27 mouse cellular contexts compared by ENCODE assay signal in genomic region chr10:121529261-121529660, GRCm38 (mm10). TPM values are rescaled to one million over a fixed set of nuclear protein-coding genes. Genes with fewer than 3 reads are reported as not detected.
DNase-seq lines count a peak whose midpoint lies in the region; ATAC-seq and TF ChIP-seq lines count a peak whose summit lies in the region.
"Had no signal": no experiment of that assay in that cellular context is flagged by ENCODE, and none has a peak within 500 bp of the region (broad histone marks: within the 10 kb centered on the region; RNA-seq: fewer than 3 reads in every experiment).

No protein-coding gene starts in this region.

- no peaks in the 10 kb centered on the region for H3K36me3 ChIP-seq in forebrain, postnatal 0 days (ENCODE audit: insufficient read depth)
- no peaks in the 10 kb centered on the region for H3K36me3 ChIP-seq in forebrain, embryonic 14.5 days (ENCODE audit: control insufficient read depth, insufficient read depth, low read length)
- no peaks in the 10 kb centered on the region for H3K36me3 ChIP-seq in midbrain, embryonic 11.5 days (ENCODE audit: control insufficient read depth, insufficient read depth, low read length)
- no peaks in the 10 kb centered on the region for H3K36me3 ChIP-seq in midbrain, embryonic 10.5 days
- H3K36me3 ChIP-seq in small intestine, adult 2 months (ENCODE audit: control insufficient read depth, insufficient read depth, low read length) = no peaks in the 10 kb centered on the region
- no peaks in the 10 kb centered on the region for H3K36me3 ChIP-seq in hindbrain, embryonic 13.5 days
- H3K36me3 ChIP-seq: heart, embryonic 12.5 days; hindbrain, embryonic 15.5 days; limb, embryonic 10.5 days; limb, embryonic 15.5 days; midbrain, embryonic 12.5 days; stomach, embryonic 15.5 days had no signal

- no peaks in the 10 kb centered on the region for H3K27me3 ChIP-seq in forebrain, postnatal 0 days (ENCODE audit: insufficient read depth, low read length)
- no peaks in the 10 kb centered on the region for H3K27me3 ChIP-seq in forebrain, embryonic 14.5 days (replicated peaks; ENCODE audit: control insufficient read depth, insufficient read depth, low read length)
- H3K27me3 ChIP-seq in midbrain, embryonic 11.5 days (ENCODE audit: control insufficient read depth, insufficient read depth, low read length) = no peaks in the 10 kb centered on the region
- H3K27me3 ChIP-seq in midbrain, embryonic 10.5 days (ENCODE audit: low read depth, poor library complexity, severe bottlenecking) = peaks cover 7% of the 10 kb centered on the region; the same call in 1 of the 2 replicates
- peaks cover 5% of the 10 kb centered on the region; the same call in 1 of the 2 replicates for H3K27me3 ChIP-seq in small intestine, adult 2 months (ENCODE audit: control insufficient read depth, insufficient read depth, low read length)
- H3K27me3 ChIP-seq in hindbrain, embryonic 13.5 days = no peaks in the 10 kb centered on the region
- H3K27me3 ChIP-seq: forebrain, embryonic 13.5 days; hindbrain, embryonic 15.5 days; limb, embryonic 15.5 days; stomach, embryonic 15.5 days had no signal

- TF ChIP-seq CTCF in forebrain, postnatal 0 days (IDR thresholded peaks at IDR 0.05; ENCODE audit: low read depth) = 0 out of 2 replicates have a peak, but pooled peaks have one; percentile 28
- TF ChIP-seq CTCF in left cerebral cortex, adult 2 months (IDR thresholded peaks at IDR 0.05) = peak; percentile 14
- peak; percentile 35; the same call in 1 of the 2 replicates for TF ChIP-seq CTCF in small intestine, adult 2 months (IDR thresholded peaks at IDR 0.05; ENCODE audit: extremely low read depth, insufficient read length, insufficient replicate concordance, low read depth, low read length)

- no peak overlapping the region for H3K27ac ChIP-seq in forebrain, postnatal 0 days (ENCODE audit: low read depth, low read length)
- H3K27ac ChIP-seq in forebrain, embryonic 14.5 days (ENCODE audit: low read depth, low read length) = no peak overlapping the region
- H3K27ac ChIP-seq in left cerebral cortex, adult 2 months = no peak overlapping the region
- no peak overlapping the region for H3K27ac ChIP-seq in midbrain, embryonic 11.5 days (ENCODE audit: low read depth, low read length)
- no peak overlapping the region for H3K27ac ChIP-seq in midbrain, embryonic 10.5 days (replicated peaks)
- H3K27ac ChIP-seq in small intestine, adult 2 months (ENCODE audit: insufficient read depth, low read depth, low read length) = no peak overlapping the region
- H3K27ac ChIP-seq in hindbrain, embryonic 13.5 days = no peak overlapping the region
- H3K27ac ChIP-seq: forebrain, embryonic 13.5 days; hindbrain, embryonic 15.5 days; limb, embryonic 10.5 days; limb, embryonic 15.5 days; midbrain, embryonic 12.5 days; stomach, embryonic 15.5 days had no signal

- WGBS in forebrain, postnatal 0 days = 100% methylated on average over 1 of the region's 1 CpGs
- WGBS in forebrain, embryonic 14.5 days = 90% methylated on average over 1 of the region's 1 CpGs
- WGBS in midbrain, embryonic 11.5 days = 97% methylated on average over 1 of the region's 1 CpGs
- WGBS in midbrain, embryonic 10.5 days = 96% methylated on average over 1 of the region's 1 CpGs
- 98% methylated on average over 1 of the region's 1 CpGs for WGBS in small intestine, adult 2 months
- 98% methylated on average over 1 of the region's 1 CpGs for WGBS in hindbrain, embryonic 13.5 days

- no peak for ATAC-seq in forebrain, postnatal 0 days
- ATAC-seq in forebrain, embryonic 14.5 days = no peak
- ATAC-seq in midbrain, embryonic 11.5 days (ENCODE audit: low FRiP score) = no peak
- ATAC-seq in hindbrain, embryonic 13.5 days (ENCODE audit: low FRiP score) = no peak
- ATAC-seq: activated CD4-positive, CD25-positive, alpha-beta regulatory T cell, adult 4 months; forebrain, embryonic 13.5 days; inflammation-experienced regulatory T-cells, adult 6 months had no signal

- intact Hi-C loops in left cerebral cortex, adult 2 months (cut with DNase I) = no loop called here
- intact Hi-C loops in left cerebral cortex, postnatal 36 days (cut with DNase I) = no loop called here

- H3K4me3 ChIP-seq in forebrain, postnatal 0 days (ENCODE audit: low read depth, low read length) = no peak overlapping the region
- no peak overlapping the region for H3K4me3 ChIP-seq in forebrain, embryonic 14.5 days (ENCODE audit: low read depth, low read length)
- no peak overlapping the region for H3K4me3 ChIP-seq in left cerebral cortex, adult 2 months
- no peak overlapping the region for H3K4me3 ChIP-seq in midbrain, embryonic 11.5 days (ENCODE audit: low read depth, low read length)
- H3K4me3 ChIP-seq in midbrain, embryonic 10.5 days = no peak overlapping the region
- no peak overlapping the region for H3K4me3 ChIP-seq in small intestine, adult 2 months (ENCODE audit: low read depth, low read length)
- no peak overlapping the region for H3K4me3 ChIP-seq in hindbrain, embryonic 13.5 days
- H3K4me3 ChIP-seq: forebrain, embryonic 13.5 days; heart, embryonic 12.5 days; hindbrain, embryonic 15.5 days; limb, embryonic 10.5 days; limb, embryonic 15.5 days; midbrain, embryonic 12.5 days; stomach, embryonic 15.5 days had no signal

- H3K9me3 ChIP-seq in forebrain, postnatal 0 days (ENCODE audit: low read length) = no peaks in the 10 kb centered on the region
- no peaks in the 10 kb centered on the region for H3K9me3 ChIP-seq in forebrain, embryonic 14.5 days (replicated peaks; ENCODE audit: control insufficient read depth, low read length)
- H3K9me3 ChIP-seq in midbrain, embryonic 11.5 days (ENCODE audit: control insufficient read depth, low read length) = no peaks in the 10 kb centered on the region; the same call in 1 of the 2 replicates
- H3K9me3 ChIP-seq in midbrain, embryonic 10.5 days (replicated peaks) = no peaks in the 10 kb centered on the region
- H3K9me3 ChIP-seq in hindbrain, embryonic 13.5 days = 0 out of 2 replicates have a peak, but pooled peaks cover 5% of the 10 kb centered on the region
- H3K9me3 ChIP-seq: hindbrain, embryonic 15.5 days; limb, embryonic 10.5 days; limb, embryonic 15.5 days; midbrain, embryonic 12.5 days; stomach, embryonic 15.5 days had no signal

- H3K4me2 ChIP-seq in forebrain, postnatal 0 days (ENCODE audit: low read depth) = no peak overlapping the region
- H3K4me2 ChIP-seq in forebrain, embryonic 14.5 days (ENCODE audit: low read length) = no peak overlapping the region
- H3K4me2 ChIP-seq in midbrain, embryonic 11.5 days = no peak overlapping the region
- no peak overlapping the region for H3K4me2 ChIP-seq in hindbrain, embryonic 13.5 days
- H3K4me2 ChIP-seq: forebrain, embryonic 13.5 days; heart, embryonic 12.5 days; hindbrain, embryonic 15.5 days; limb, embryonic 15.5 days; midbrain, embryonic 12.5 days; stomach, embryonic 15.5 days had no signal

- H3K9ac ChIP-seq in forebrain, postnatal 0 days = no peak overlapping the region
- no peak overlapping the region for H3K9ac ChIP-seq in forebrain, embryonic 14.5 days (ENCODE audit: low read length)
- H3K9ac ChIP-seq in midbrain, embryonic 11.5 days (ENCODE audit: low read length) = no peak overlapping the region
- H3K9ac ChIP-seq in hindbrain, embryonic 13.5 days = no peak overlapping the region
- H3K9ac ChIP-seq: forebrain, embryonic 13.5 days; heart, embryonic 12.5 days; hindbrain, embryonic 15.5 days; limb, embryonic 15.5 days; midbrain, embryonic 12.5 days; stomach, embryonic 15.5 days had no signal

- TF ChIP-seq POLR2A in small intestine, adult 2 months (IDR thresholded peaks at IDR 0.05; ENCODE audit: low read depth, low read length) = no peak

- H3K4me1 ChIP-seq in forebrain, postnatal 0 days (ENCODE audit: insufficient read depth) = no peaks in the 10 kb centered on the region; the same call in 1 of the 2 replicates
- H3K4me1 ChIP-seq in forebrain, embryonic 14.5 days (ENCODE audit: control insufficient read depth, insufficient read depth, low read length) = no peaks in the 10 kb centered on the region
- 0 out of 2 replicates have a peak, but pooled peaks cover 2% of the 10 kb centered on the region for H3K4me1 ChIP-seq in midbrain, embryonic 11.5 days (ENCODE audit: control insufficient read depth, insufficient read depth, low read length)
- peaks cover 20% of the 10 kb centered on the region for H3K4me1 ChIP-seq in midbrain, embryonic 10.5 days
- H3K4me1 ChIP-seq in small intestine, adult 2 months (ENCODE audit: control insufficient read depth, insufficient read depth, insufficient read length, low read length) = peaks cover 5% of the 10 kb centered on the region
- H3K4me1 ChIP-seq in hindbrain, embryonic 13.5 days (replicated peaks) = peaks cover 6% of the 10 kb centered on the region; the same call in 1 of the 2 replicates
- H3K4me1 ChIP-seq: heart, embryonic 12.5 days; stomach, embryonic 15.5 days had no signal

- DNase-seq in forebrain, postnatal 0 days = no peak
- no peak for DNase-seq in forebrain, embryonic 14.5 days (ENCODE audit: low spot score)
- no peak for DNase-seq in left cerebral cortex, adult 2 months (ENCODE audit: extremely low spot score in 1 of 2, low spot score in 2 of 2)
- DNase-seq in left cerebral cortex, postnatal 36 days (ENCODE audit: low spot score in 2 of 2) = no peak
- peak; percentile 53 for DNase-seq in midbrain, embryonic 11.5 days (ENCODE audit: low spot score, missing footprints)
- no peak for DNase-seq in midbrain, embryonic 10.5 days (ENCODE audit: low spot score)
- DNase-seq: adrenal gland, adult 2 months; cerebellum, adult 8-10 months; cerebellum, postnatal 25 days; gastrocnemius, postnatal 36 days; heart, adult 18-20 months; kidney, adult 8-10 months; kidney, postnatal 10 days; lung, postnatal 14 days; right cerebral cortex, postnatal 14 days; thymus, postnatal 14 days had no signal

RNA-seq across cellular contexts. Expression of gene Rassf3, which starts 53.1 kb away (rescaled TPM):
- 5.0 and 5.9 TPM in 2 replicates for total RNA-seq in forebrain, postnatal 0 days (2014; rRNA removed)
- 3.2 and 3.5 TPM in 2 replicates for polyA plus RNA-seq in forebrain, postnatal 0 days (2015; fragmentation: Nextera tagmentation; extraction: Ambion mirVana)
- 4.4 and 4.7 TPM in 2 replicates for polyA plus RNA-seq in forebrain, embryonic 14.5 days (2014; fragmentation: Nextera tagmentation; extraction: Ambion mirVana)
- 10 to 100 TPM; 39.4 to 40.1 TPM for total RNA-seq in left cerebral cortex, adult 2 months (2021)
- total RNA-seq in left cerebral cortex, postnatal 36 days (2021) = 10 to 100 TPM; 30.8 to 47.3 TPM
- polyA plus RNA-seq in midbrain, embryonic 11.5 days (2014; fragmentation: Nextera tagmentation; extraction: Ambion mirVana) = 5.9 and 6.0 TPM in 2 replicates
- 7.2 and 7.8 TPM in 2 replicates for polyA plus RNA-seq in midbrain, embryonic 10.5 days (2016; fragmentation: Nextera tagmentation; extraction: Ambion mirVana)
- 16.5 and 25.8 TPM in 2 replicates for polyA plus RNA-seq in small intestine, adult 2 months (2012; rRNA removed)
- 5.2 and 5.3 TPM in 2 replicates for polyA plus RNA-seq in hindbrain, embryonic 13.5 days (2015; fragmentation: Nextera tagmentation; extraction: Ambion mirVana)

RNA-seq across cellular contexts. Expression of gene Tbk1, which starts 57.3 kb away (rescaled TPM):
- 30.9 and 34.2 TPM in 2 replicates for total RNA-seq in forebrain, postnatal 0 days (2014; rRNA removed)
- polyA plus RNA-seq in forebrain, postnatal 0 days (2015; fragmentation: Nextera tagmentation; extraction: Ambion mirVana) = 17.5 and 23.7 TPM in 2 replicates
- 34.7 and 38.3 TPM in 2 replicates for polyA plus RNA-seq in forebrain, embryonic 14.5 days (2014; fragmentation: Nextera tagmentation; extraction: Ambion mirVana)
- 10 to 100 TPM; 47.2 to 50.3 TPM for total RNA-seq in left cerebral cortex, adult 2 months (2021)
- total RNA-seq in left cerebral cortex, postnatal 36 days (2021) = 10 to 100 TPM; 43.9 to 48.7 TPM
- polyA plus RNA-seq in midbrain, embryonic 11.5 days (2014; fragmentation: Nextera tagmentation; extraction: Ambion mirVana) = 34.0 and 35.7 TPM in 2 replicates
- polyA plus RNA-seq in midbrain, embryonic 10.5 days (2016; fragmentation: Nextera tagmentation; extraction: Ambion mirVana) = 32.6 and 32.9 TPM in 2 replicates
- polyA plus RNA-seq in small intestine, adult 2 months (2012; rRNA removed) = 4.1 and 10.2 TPM in 2 replicates
- polyA plus RNA-seq in hindbrain, embryonic 13.5 days (2015; fragmentation: Nextera tagmentation; extraction: Ambion mirVana) = 34.3 and 34.6 TPM in 2 replicates
